Mouse (Mus musculus): Measurements from ENCODE around the gene Ggt6. TPM values are rescaled to one million over a fixed set of nuclear protein-coding genes. Genes with fewer than 3 reads are reported as not detected.

The Ggt6 gene
- not detected in 2 replicates for polyA plus RNA-seq (2016; fragmentation: Nextera tagmentation; extraction: Ambion mirVana)

DNA sequence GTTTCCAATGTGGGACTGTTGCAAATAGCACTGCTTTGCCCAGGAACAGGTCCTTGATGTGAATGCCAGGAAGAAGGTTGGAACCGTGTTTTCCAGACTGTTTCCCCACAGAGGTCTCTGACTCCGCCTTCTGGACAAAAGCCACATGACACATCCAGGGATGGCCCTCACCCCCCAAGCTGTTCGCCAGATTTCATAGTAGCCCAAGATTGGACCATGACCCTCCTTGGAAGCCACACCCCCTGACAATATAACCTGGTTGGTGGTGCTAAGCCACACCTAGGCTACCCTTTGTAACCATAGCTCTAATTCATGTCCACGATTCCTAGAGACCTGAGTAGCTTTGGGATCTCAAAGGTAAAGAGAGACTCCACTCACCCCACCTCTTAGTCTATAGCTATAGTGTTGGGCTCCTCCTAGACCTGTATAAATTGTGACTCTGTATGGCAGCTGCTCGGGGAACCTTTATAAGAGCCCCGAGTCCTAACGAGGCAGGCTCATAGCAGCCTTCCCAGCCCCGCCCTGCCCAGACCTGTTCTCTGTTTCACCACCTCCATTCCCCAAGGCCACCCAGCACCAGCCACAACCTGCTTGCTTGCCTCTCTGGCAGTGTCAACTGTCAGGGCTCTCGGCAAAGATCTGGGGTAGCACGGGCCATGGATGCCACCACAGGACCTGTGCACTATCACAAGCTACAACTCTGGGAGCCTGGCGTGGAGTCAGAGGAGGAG, at the start of gene Ggt6:
Gene Ggt6, plus strand, starts transcription at position 564 of the 731 bp plus-strand sequence.
- 74% methylated on average over 11 of the region's 11 CpGs for WGBS
- H3K9me3 ChIP-seq, result no peaks in the 10 kb centered on the region
- H3K4me1 ChIP-seq, result no peaks in the 10 kb centered on the region
- ATAC-seq (ENCODE audit: low FRiP score, low read depth), result no peak
- H3K4me2 ChIP-seq (replicated peaks), result no peak within 1 kb of the TSS
- H3K4me3 ChIP-seq, result no peak within 1 kb of the TSS
- H3K27me3 ChIP-seq, result no peaks in the 10 kb centered on the region
- no peak within 1 kb of the TSS for H3K27ac ChIP-seq (replicated peaks)
- no peak within 1 kb of the TSS for H3K9ac ChIP-seq (replicated peaks)
- H3K36me3 ChIP-seq, result no peaks in the 10 kb centered on the region

DNA sequence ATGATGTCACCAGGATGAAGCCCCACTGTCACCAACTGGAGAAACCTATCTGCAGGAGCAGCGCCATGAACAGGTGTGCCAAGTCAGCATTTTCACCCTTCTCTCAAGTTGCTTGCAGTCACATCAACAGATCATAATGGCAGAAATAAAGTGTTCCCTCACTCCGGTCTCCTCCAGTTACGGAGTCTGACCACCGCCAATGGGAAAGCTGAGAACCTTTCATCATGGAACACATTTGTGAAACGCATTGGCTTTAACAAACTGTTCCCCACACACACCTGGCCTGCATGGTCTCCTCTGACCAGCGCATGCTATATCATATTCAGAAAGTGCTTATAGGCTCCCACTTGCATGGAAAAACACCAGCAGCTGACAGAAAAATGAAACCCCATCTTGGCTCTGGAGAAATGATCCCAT, 47.2 kb upstream of the Ggt6 start:
- H3K9ac ChIP-seq (replicated peaks), result no peak overlapping the region
- H3K4me3 ChIP-seq, result no peak overlapping the region

DNA sequence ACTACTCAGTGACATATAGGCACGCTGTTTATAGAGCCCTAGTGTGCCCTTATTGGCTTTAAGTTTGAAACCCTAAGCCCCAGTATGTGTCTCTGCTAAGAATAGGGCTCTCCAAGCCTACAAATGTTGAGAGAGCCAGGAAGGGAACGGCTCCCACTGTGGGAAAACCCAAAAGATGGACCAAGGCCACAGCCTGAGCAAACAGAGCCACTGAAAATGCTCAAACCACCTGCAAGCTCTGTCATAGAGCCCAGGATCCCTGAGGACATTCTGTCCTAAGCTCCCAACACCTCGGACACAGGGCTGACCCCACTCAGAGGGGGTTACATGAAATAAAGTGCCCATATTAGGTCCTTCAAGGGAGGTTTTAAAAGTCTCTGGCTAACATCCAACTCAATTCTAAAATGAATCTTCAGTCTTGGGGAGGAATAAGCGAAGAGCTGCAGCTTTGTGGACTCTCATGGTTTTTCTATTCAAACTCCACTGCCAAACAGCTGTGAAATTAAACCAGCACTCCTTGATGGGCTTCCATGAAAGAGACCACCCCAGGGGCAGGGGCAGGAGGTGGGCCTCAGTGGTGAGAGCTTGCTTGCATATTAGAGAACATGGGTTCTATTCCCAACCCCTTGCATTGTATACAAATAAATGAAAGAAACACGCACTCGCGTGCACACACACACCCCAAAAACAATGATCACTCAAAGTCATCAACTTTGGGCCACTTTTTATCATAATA, 45.8 kb upstream of the Ggt6 start:
- Histone ChIP-seq H3K27me3 (no peaks in the 10 kb centered on the region), H3K4me2 (replicated peaks) (no peak overlapping the region), H3K4me3 (no peak overlapping the region), H3K4me1 (no peaks in the 10 kb centered on the region; the same call in 1 of the 2 replicates), H3K36me3 (no peaks in the 10 kb centered on the region), H3K9me3 (no peaks in the 10 kb centered on the region), H3K9ac (replicated peaks) (no peak overlapping the region), H3K27ac (replicated peaks) (no peak overlapping the region)
- 88% methylated on average over 7 of the region's 7 CpGs for WGBS
- ATAC-seq (ENCODE audit: low FRiP score, low read depth), result no peak

More for the DNA sequence above, 47.2 kb upstream of the Ggt6 start:
- no peaks in the 10 kb centered on the region for H3K36me3 ChIP-seq
- no peaks in the 10 kb centered on the region for H3K4me1 ChIP-seq
- 94% methylated on average over 6 of the region's 6 CpGs for whole genome bisulfite sequencing
- no peak overlapping the region for H3K4me2 ChIP-seq (replicated peaks)
- no peaks in the 10 kb centered on the region for H3K27me3 ChIP-seq
- no peaks in the 10 kb centered on the region for H3K9me3 ChIP-seq
- ATAC-seq (ENCODE audit: low FRiP score, low read depth), result no peak
- H3K27ac ChIP-seq (replicated peaks), result no peak overlapping the region

DNA sequence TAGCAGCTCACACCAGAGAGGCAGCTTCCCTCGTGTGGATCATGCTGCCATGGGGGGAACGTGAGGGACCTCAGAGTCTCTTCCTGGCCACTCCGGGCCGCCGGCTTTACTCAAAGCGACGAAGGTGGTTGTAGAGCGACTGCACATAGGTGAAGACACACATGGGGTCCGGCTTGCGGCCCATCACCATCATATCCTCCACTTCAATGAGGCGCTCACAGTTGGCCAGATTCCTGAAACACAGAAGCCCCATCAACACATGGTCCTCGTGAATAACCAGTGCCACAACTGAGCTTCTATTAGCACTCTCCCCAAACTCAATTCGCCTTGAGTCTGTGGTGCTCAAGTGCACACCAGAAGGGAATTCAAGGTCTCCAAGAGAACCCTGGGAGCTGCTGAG, 44.1 kb upstream of the Ggt6 start:
- no peak for ATAC-seq (ENCODE audit: low FRiP score, low read depth)
- Histone ChIP-seq H3K4me2 (replicated peaks) (no peak overlapping the region), H3K4me3 (no peak overlapping the region), H3K9me3 (no peaks in the 10 kb centered on the region), H3K9ac (replicated peaks) (no peak overlapping the region), H3K36me3 (no peaks in the 10 kb centered on the region), H3K27me3 (no peaks in the 10 kb centered on the region), H3K4me1 (no peaks in the 10 kb centered on the region; the same call in 1 of the 2 replicates), H3K27ac (replicated peaks) (no peak overlapping the region)
- 93% methylated on average over 13 of the region's 13 CpGs for WGBS

- no peaks in the 10 kb centered on the region for H3K27me3 ChIP-seq
- H3K9ac ChIP-seq (replicated peaks), result no peak overlapping the region
- no peaks in the 10 kb centered on the region for H3K9me3 ChIP-seq
- 95% methylated on average over 3 of the region's 3 CpGs for WGBS
- no peaks in the 10 kb centered on the region; the same call in 1 of the 2 replicates for H3K4me1 ChIP-seq
- H3K4me3 ChIP-seq, result no peak overlapping the region
- H3K36me3 ChIP-seq, result no peaks in the 10 kb centered on the region
- ATAC-seq (ENCODE audit: low FRiP score, low read depth), result no peak
- H3K4me2 ChIP-seq (replicated peaks), result no peak overlapping the region
- no peak overlapping the region for H3K27ac ChIP-seq (replicated peaks)
These were observed 42.1 kb upstream of the Ggt6 start for GRCm38 (mm10) chr11:72393243-72393642.

- 66% methylated on average over 5 of the region's 5 CpGs for WGBS
- Histone ChIP-seq H3K9ac (replicated peaks) (no peak overlapping the region), H3K4me1 (no peaks in the 10 kb centered on the region; the same call in 1 of the 2 replicates), H3K27ac (replicated peaks) (no peak overlapping the region), H3K4me3 (no peak overlapping the region), H3K9me3 (no peaks in the 10 kb centered on the region), H3K4me2 (replicated peaks) (no peak overlapping the region), H3K27me3 (no peaks in the 10 kb centered on the region), H3K36me3 (no peaks in the 10 kb centered on the region)
- no peak for ATAC-seq (ENCODE audit: low FRiP score, low read depth)
These were observed 41.7 kb upstream of the Ggt6 start for GRCm38 (mm10) chr11:72393669-72394068.

DNA sequence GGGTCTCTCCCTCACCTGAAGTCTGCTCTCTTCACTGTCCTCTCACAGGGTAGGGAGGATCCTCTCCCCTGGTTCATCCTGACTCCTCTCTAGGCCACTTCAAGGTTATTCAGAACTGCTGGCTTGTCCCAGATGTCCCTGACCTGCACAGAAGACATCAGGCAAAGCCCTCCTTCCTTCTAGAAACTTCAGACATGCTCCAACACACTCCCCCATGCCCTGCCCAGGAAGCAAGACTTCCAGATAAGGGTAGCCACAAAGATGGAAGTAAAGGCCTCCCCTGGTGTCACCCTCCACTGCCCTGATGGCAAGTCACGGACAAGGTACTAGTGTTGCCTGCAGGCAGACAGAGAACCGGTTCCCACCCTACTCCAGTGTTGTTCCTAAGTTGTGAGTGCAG, 40.6 kb upstream of the Ggt6 start:
- Histone ChIP-seq H3K36me3 (no peaks in the 10 kb centered on the region), H3K4me1 (no peaks in the 10 kb centered on the region; the same call in 1 of the 2 replicates), H3K4me2 (replicated peaks) (no peak overlapping the region), H3K4me3 (no peak overlapping the region), H3K27me3 (no peaks in the 10 kb centered on the region), H3K9ac (replicated peaks) (no peak overlapping the region), H3K9me3 (no peaks in the 10 kb centered on the region), H3K27ac (replicated peaks) (no peak overlapping the region)
- ATAC-seq (ENCODE audit: low FRiP score, low read depth), result no peak
- 87% methylated on average over 2 of the region's 2 CpGs for WGBS

GRCm38 (mm10) chr11:72395652-72396051, 39.7 kb upstream of the Ggt6 start:
- H3K36me3 ChIP-seq, result no peaks in the 10 kb centered on the region
- ATAC-seq (ENCODE audit: low FRiP score, low read depth), result no peak
- H3K27ac ChIP-seq (replicated peaks), result no peak overlapping the region
- no peak overlapping the region for H3K4me2 ChIP-seq (replicated peaks)
- no peaks in the 10 kb centered on the region for H3K9me3 ChIP-seq
- no peaks in the 10 kb centered on the region; the same call in 1 of the 2 replicates for H3K4me1 ChIP-seq
- H3K27me3 ChIP-seq, result no peaks in the 10 kb centered on the region
- WGBS, result 87% methylated on average over 6 of the region's 6 CpGs
- H3K9ac ChIP-seq (replicated peaks), result no peak overlapping the region
- no peak overlapping the region for H3K4me3 ChIP-seq

- Histone ChIP-seq H3K9me3 (no peaks in the 10 kb centered on the region), H3K36me3 (no peaks in the 10 kb centered on the region), H3K4me3 (no peak overlapping the region), H3K27ac (replicated peaks) (no peak overlapping the region), H3K4me1 (no peaks in the 10 kb centered on the region; the same call in 1 of the 2 replicates), H3K4me2 (replicated peaks) (no peak overlapping the region), H3K27me3 (no peaks in the 10 kb centered on the region), H3K9ac (replicated peaks) (no peak overlapping the region)
- WGBS, result 81% methylated on average over 7 of the region's 7 CpGs
- ATAC-seq (ENCODE audit: low FRiP score, low read depth), result no peak
These were observed 38.7 kb upstream of the Ggt6 start for GRCm38 (mm10) chr11:72396621-72397020.

GRCm38 (mm10) chr11:72397072-72397471, 38.3 kb upstream of the Ggt6 start:
- Histone ChIP-seq H3K27ac (replicated peaks) (no peak overlapping the region), H3K4me1 (peaks cover 1% of the 10 kb centered on the region; the same call in 1 of the 2 replicates), H3K4me3 (no peak overlapping the region), H3K9me3 (no peaks in the 10 kb centered on the region), H3K9ac (replicated peaks) (no peak overlapping the region), H3K4me2 (replicated peaks) (no peak overlapping the region), H3K27me3 (no peaks in the 10 kb centered on the region), H3K36me3 (no peaks in the 10 kb centered on the region)
- WGBS, result 86% methylated on average over 10 of the region's 10 CpGs
- ATAC-seq (ENCODE audit: low FRiP score, low read depth), result no peak

DNA sequence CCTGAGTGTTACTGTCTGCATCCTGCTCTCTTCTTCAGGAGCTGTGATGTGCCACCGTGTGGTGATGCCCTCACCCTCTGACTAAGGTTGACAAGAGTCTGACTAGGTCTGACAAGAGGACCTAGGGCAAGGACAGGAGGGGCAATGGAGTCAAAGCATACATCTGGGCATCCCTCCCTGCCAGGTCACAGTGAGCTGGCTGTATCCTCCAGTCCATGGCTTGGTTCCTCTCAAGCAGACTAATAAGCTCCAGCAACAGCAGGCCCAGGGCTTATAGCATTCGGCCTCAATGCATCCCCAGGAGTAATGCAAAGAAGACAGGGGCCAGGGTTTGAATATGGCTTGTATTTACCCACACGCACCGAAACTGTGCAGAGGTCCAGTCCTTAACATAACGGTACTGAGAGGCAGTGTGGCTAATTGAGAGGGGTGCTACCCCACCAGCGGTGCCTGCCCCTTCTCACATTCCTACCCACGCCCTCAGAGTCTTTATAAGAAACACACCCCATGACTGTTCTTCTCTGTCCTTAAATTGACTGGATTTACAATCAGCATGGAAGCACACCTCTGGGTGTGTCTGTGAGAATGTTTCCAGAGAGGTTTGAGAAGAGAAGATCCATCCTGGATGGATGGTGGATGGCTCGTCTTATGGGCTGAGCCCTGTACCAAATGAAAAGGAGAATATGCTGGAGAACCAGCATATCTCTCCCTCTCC, 37.4 kb upstream of the Ggt6 start:
- Histone ChIP-seq H3K4me1 (peaks cover 3% of the 10 kb centered on the region; the same call in 1 of the 2 replicates), H3K9ac (replicated peaks) (no peak overlapping the region), H3K27ac (replicated peaks) (no peak overlapping the region), H3K4me2 (replicated peaks) (no peak overlapping the region), H3K27me3 (no peaks in the 10 kb centered on the region), H3K36me3 (no peaks in the 10 kb centered on the region), H3K4me3 (no peak overlapping the region), H3K9me3 (no peaks in the 10 kb centered on the region)
- WGBS, result 86% methylated on average over 8 of the region's 8 CpGs
- ATAC-seq (ENCODE audit: low FRiP score, low read depth), result no peak

DNA sequence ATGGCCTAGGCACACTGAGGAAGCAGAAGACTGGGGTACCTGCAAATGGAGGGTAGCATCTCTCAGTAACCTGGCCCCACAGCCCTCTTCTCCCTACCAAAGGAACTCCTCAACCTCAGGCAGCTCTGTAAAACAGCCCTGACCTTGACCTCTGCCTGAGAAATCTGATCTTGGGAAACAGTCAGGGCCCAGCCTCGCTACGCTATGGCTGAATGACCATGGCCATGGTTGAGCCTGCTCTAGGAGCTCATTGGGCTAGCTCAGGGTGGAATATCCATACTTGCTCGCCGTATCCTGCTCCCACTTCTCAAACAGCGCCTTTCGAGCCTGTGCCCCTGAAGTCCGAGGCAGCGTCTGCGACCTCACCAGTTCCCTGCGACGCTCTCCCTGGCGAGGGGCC, 34.3 kb upstream of the Ggt6 start:
- H3K27ac ChIP-seq (replicated peaks), result no peak overlapping the region
- H3K27me3 ChIP-seq, result no peaks in the 10 kb centered on the region
- no peak for ATAC-seq (ENCODE audit: low FRiP score, low read depth)
- no peaks in the 10 kb centered on the region for H3K9me3 ChIP-seq
- H3K9ac ChIP-seq (replicated peaks), result no peak overlapping the region
- WGBS, result 87% methylated on average over 12 of the region's 12 CpGs
- peaks cover 3% of the 10 kb centered on the region; the same call in 1 of the 2 replicates for H3K4me1 ChIP-seq
- H3K36me3 ChIP-seq, result no peaks in the 10 kb centered on the region
- H3K4me3 ChIP-seq, result no peak overlapping the region
- H3K4me2 ChIP-seq (replicated peaks), result no peak overlapping the region
